Mouse (Mus musculus): Measurements from ENCODE around the gene Cnnm4.

DNA sequence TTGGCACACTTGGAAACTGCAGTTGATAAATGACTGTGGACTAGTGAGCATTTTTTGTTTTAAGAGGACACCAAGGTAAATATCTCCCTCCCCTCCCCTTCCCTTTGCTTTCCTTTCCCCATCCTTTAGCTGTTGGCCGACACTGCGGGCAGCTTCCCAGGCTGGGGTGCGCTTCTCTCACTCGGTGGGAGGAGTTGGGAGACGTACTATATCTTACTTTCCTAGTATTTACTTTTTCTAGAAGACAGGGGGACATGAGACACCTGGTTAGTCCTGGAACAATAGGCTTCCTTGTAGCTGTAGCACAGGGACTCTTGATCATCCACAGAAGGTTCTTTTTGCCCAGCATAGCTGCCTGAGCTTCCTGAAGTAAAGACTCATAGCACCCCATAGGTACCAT, 52.6 kb downstream of the Cnnm4 start:
- TF ChIP-seq CTCF (IDR thresholded peaks at IDR 0.05; ENCODE audit: insufficient read depth, low read depth, low read length) (no peak), POLR2A (IDR thresholded peaks at IDR 0.05; ENCODE audit: insufficient read depth, low read depth, low read length) (no peak)

Measured in olfactory bulb, adult 2 months (tissue).